28 mouse cellular contexts compared by ENCODE assay signal in genomic region chr8:123845991-123846390, GRCm38 (mm10). TPM values are rescaled to one million over a fixed set of nuclear protein-coding genes. Genes with fewer than 3 reads are reported as not detected.
A peak's percentile ranks its signal among the peaks of the same experiment; 100 is the strongest.
DNase-seq lines count a peak whose midpoint lies in the region; ATAC-seq lines count a peak whose summit lies in the region.
"Had no signal": no experiment of that assay in that cellular context is flagged by ENCODE, and none has a peak within 500 bp of the region (broad histone marks: within the 10 kb centered on the region; RNA-seq: fewer than 3 reads in every experiment).

No protein-coding gene starts in this region.

- H3K9ac ChIP-seq in embryonic facial prominence, embryonic 14.5 days (ENCODE audit: low read depth, low read length): no peak overlapping the region
- H3K9ac ChIP-seq in embryonic facial prominence, embryonic 15.5 days: no peak overlapping the region
- H3K9ac ChIP-seq in liver, embryonic 11.5 days (ENCODE audit: low read depth, low read length): no peak overlapping the region
- H3K9ac ChIP-seq: embryonic facial prominence, embryonic 12.5 days; forebrain, embryonic 13.5 days; heart, embryonic 13.5 days; hindbrain, embryonic 14.5 days had no signal

- no peaks in the 10 kb centered on the region for H3K27me3 ChIP-seq in embryonic facial prominence, embryonic 14.5 days (replicated peaks; ENCODE audit: control insufficient read depth, insufficient read depth, low read length)
- H3K27me3 ChIP-seq in embryonic facial prominence, embryonic 10.5 days (replicated peaks; ENCODE audit: low read depth, poor library complexity, severe bottlenecking): no peaks in the 10 kb centered on the region
- H3K27me3 ChIP-seq in embryonic facial prominence, embryonic 15.5 days: no peaks in the 10 kb centered on the region
- no peaks in the 10 kb centered on the region for H3K27me3 ChIP-seq in liver, embryonic 11.5 days (replicated peaks; ENCODE audit: control insufficient read depth, insufficient read depth, low read length)
- H3K27me3 ChIP-seq: embryonic facial prominence, embryonic 12.5 days; forebrain, embryonic 13.5 days; heart, embryonic 13.5 days; Patski had no signal

- peak; percentile 22 for DNase-seq in embryonic facial prominence, embryonic 14.5 days (ENCODE audit: low spot score)
- DNase-seq in embryonic facial prominence, embryonic 10.5 days (ENCODE audit: low spot score): no peak
- DNase-seq in 416B (ENCODE audit: low read depth) (peak; percentile 52), NIH3T3 (ENCODE audit: low read depth) (peak; percentile 29)
- no peak for DNase-seq in liver, embryonic 11.5 days (ENCODE audit: low spot score)
- no peak for DNase-seq in ovary, postnatal 14 days (ENCODE audit: low spot score)
- DNase-seq: adrenal gland, postnatal 10 days; adrenal gland, postnatal 36 days; cerebellum, adult 11-12 months; cerebellum, postnatal 10 days; cerebellum, postnatal 36 days; gastrocnemius, postnatal 10 days; gastrocnemius, postnatal 36 days; heart, adult 2 months; heart, postnatal 14 days; heart, postnatal 4 days had no signal

- ATAC-seq in embryonic facial prominence, embryonic 14.5 days (ENCODE audit: low read depth): 0 out of 2 replicates have a peak, but pooled peaks have one; percentile 35
- ATAC-seq in embryonic facial prominence, embryonic 15.5 days (ENCODE audit: insufficient number of reproducible peaks, low FRiP score, low TSS enrichment, low read depth): 0 out of 2 replicates have a peak, but pooled peaks have one; percentile 25
- ATAC-seq in liver, embryonic 11.5 days (replicated peaks; ENCODE audit: low FRiP score): no peak
- ATAC-seq: forebrain, embryonic 13.5 days; forebrain, embryonic 16.5 days; hindbrain, postnatal 0 days; inflammation-experienced regulatory T-cells, adult 6 months; intestine, embryonic 16.5 days; Patski had no signal

- no peaks in the 10 kb centered on the region for H3K9me3 ChIP-seq in embryonic facial prominence, embryonic 14.5 days (ENCODE audit: control insufficient read depth, low read length)
- no peaks in the 10 kb centered on the region for H3K9me3 ChIP-seq in embryonic facial prominence, embryonic 10.5 days
- H3K9me3 ChIP-seq in embryonic facial prominence, embryonic 15.5 days (replicated peaks): no peaks in the 10 kb centered on the region
- no peaks in the 10 kb centered on the region for H3K9me3 ChIP-seq in liver, embryonic 11.5 days (ENCODE audit: control insufficient read depth, low read length)
- H3K9me3 ChIP-seq: embryonic facial prominence, embryonic 12.5 days; forebrain, embryonic 10.5 days; forebrain, embryonic 13.5 days; heart, embryonic 10.5 days; heart, embryonic 13.5 days had no signal

- no peaks in the 10 kb centered on the region; the same call in 1 of the 2 replicates for H3K36me3 ChIP-seq in embryonic facial prominence, embryonic 14.5 days (ENCODE audit: control insufficient read depth, insufficient read depth, low read length)
- H3K36me3 ChIP-seq in embryonic facial prominence, embryonic 10.5 days (replicated peaks): peaks cover 21% of the 10 kb centered on the region
- H3K36me3 ChIP-seq in embryonic facial prominence, embryonic 15.5 days: no peaks in the 10 kb centered on the region
- peaks cover 3% of the 10 kb centered on the region; the same call in 1 of the 2 replicates for H3K36me3 ChIP-seq in liver, embryonic 11.5 days (ENCODE audit: control insufficient read depth, insufficient read depth, low read length)
- H3K36me3 ChIP-seq: embryonic facial prominence, embryonic 12.5 days; heart, embryonic 10.5 days had no signal

- no peak overlapping the region for H3K27ac ChIP-seq in embryonic facial prominence, embryonic 14.5 days (replicated peaks; ENCODE audit: low read depth, low read length)
- H3K27ac ChIP-seq in embryonic facial prominence, embryonic 10.5 days (replicated peaks): no peak overlapping the region
- no peak overlapping the region for H3K27ac ChIP-seq in embryonic facial prominence, embryonic 15.5 days (replicated peaks)
- H3K27ac ChIP-seq in liver, embryonic 11.5 days (ENCODE audit: low read depth, low read length): no peak overlapping the region
- H3K27ac ChIP-seq: embryonic facial prominence, embryonic 12.5 days; forebrain, embryonic 10.5 days; forebrain, embryonic 13.5 days; heart, adult 2 months; heart, embryonic 10.5 days; heart, embryonic 13.5 days; hindbrain, embryonic 14.5 days; hindbrain, postnatal 0 days had no signal

- H3K4me2 ChIP-seq in embryonic facial prominence, embryonic 14.5 days (ENCODE audit: low read depth, low read length): no peak overlapping the region
- no peak overlapping the region for H3K4me2 ChIP-seq in embryonic facial prominence, embryonic 15.5 days (replicated peaks)
- no peak overlapping the region for H3K4me2 ChIP-seq in liver, embryonic 11.5 days
- H3K4me2 ChIP-seq: embryonic facial prominence, embryonic 12.5 days; forebrain, embryonic 13.5 days; heart, embryonic 13.5 days; hindbrain, embryonic 14.5 days had no signal

- no peaks in the 10 kb centered on the region for H3K4me1 ChIP-seq in embryonic facial prominence, embryonic 14.5 days (ENCODE audit: control insufficient read depth, insufficient read depth, low read length)
- peaks cover 10% of the 10 kb centered on the region; the same call in 1 of the 2 replicates for H3K4me1 ChIP-seq in embryonic facial prominence, embryonic 10.5 days
- 0 out of 2 replicates have a peak, but pooled peaks cover 2% of the 10 kb centered on the region for H3K4me1 ChIP-seq in embryonic facial prominence, embryonic 15.5 days
- no peaks in the 10 kb centered on the region; the same call in 1 of the 2 replicates for H3K4me1 ChIP-seq in liver, embryonic 11.5 days (replicated peaks; ENCODE audit: control insufficient read depth, insufficient read depth, low read length)
- H3K4me1 ChIP-seq: embryonic facial prominence, embryonic 12.5 days; forebrain, embryonic 13.5 days; heart, embryonic 13.5 days had no signal

- WGBS in embryonic facial prominence, embryonic 14.5 days: 92% methylated on average over 10 of the region's 10 CpGs
- WGBS in embryonic facial prominence, embryonic 10.5 days: 92% methylated on average over 10 of the region's 10 CpGs
- 92% methylated on average over 10 of the region's 10 CpGs for WGBS in embryonic facial prominence, embryonic 15.5 days
- 89% methylated on average over 10 of the region's 10 CpGs for WGBS in liver, embryonic 11.5 days

- no peak overlapping the region for H3K4me3 ChIP-seq in embryonic facial prominence, embryonic 14.5 days (ENCODE audit: low read depth, low read length)
- no peak overlapping the region for H3K4me3 ChIP-seq in embryonic facial prominence, embryonic 10.5 days
- H3K4me3 ChIP-seq in embryonic facial prominence, embryonic 15.5 days (replicated peaks): no peak overlapping the region
- H3K4me3 ChIP-seq in liver, embryonic 11.5 days (ENCODE audit: low read depth, low read length): no peak overlapping the region
- H3K4me3 ChIP-seq: embryonic facial prominence, embryonic 12.5 days; forebrain, embryonic 10.5 days; forebrain, embryonic 13.5 days; heart, adult 2 months; heart, embryonic 10.5 days; heart, embryonic 13.5 days had no signal

RNA-seq across cellular contexts. Expression of gene Ccsap, which starts 14.0 kb away (rescaled TPM):
- 4.4 and 4.6 TPM in 2 replicates for polyA plus RNA-seq in embryonic facial prominence, embryonic 14.5 days (2014; fragmentation: Nextera tagmentation; extraction: Ambion mirVana)
- 5.4 and 5.6 TPM in 2 replicates for polyA plus RNA-seq in embryonic facial prominence, embryonic 10.5 days (2016; fragmentation: Nextera tagmentation; extraction: Ambion mirVana)
- 4.9 and 6.5 TPM in 2 replicates for polyA plus RNA-seq in embryonic facial prominence, embryonic 15.5 days (2015; fragmentation: Nextera tagmentation; extraction: Ambion mirVana)
- polyA plus RNA-seq in liver, embryonic 11.5 days (2014; fragmentation: Nextera tagmentation; extraction: Ambion mirVana): 4.6 and 5.2 TPM in 2 replicates

RNA-seq across cellular contexts. Expression of gene Rab4a, which starts 40.2 kb away (rescaled TPM):
- polyA plus RNA-seq in embryonic facial prominence, embryonic 14.5 days (2014; fragmentation: Nextera tagmentation; extraction: Ambion mirVana): 46.6 and 46.8 TPM in 2 replicates
- polyA plus RNA-seq in embryonic facial prominence, embryonic 10.5 days (2016; fragmentation: Nextera tagmentation; extraction: Ambion mirVana): 56.8 and 58.0 TPM in 2 replicates
- polyA plus RNA-seq in embryonic facial prominence, embryonic 15.5 days (2015; fragmentation: Nextera tagmentation; extraction: Ambion mirVana): 43.5 and 47.5 TPM in 2 replicates
- polyA plus RNA-seq in liver, embryonic 11.5 days (2014; fragmentation: Nextera tagmentation; extraction: Ambion mirVana): 61.8 and 65.9 TPM in 2 replicates

RNA-seq across cellular contexts. Expression of gene Acta1, which starts 48.6 kb away (rescaled TPM):
- 2,164 and 3,230 TPM in 2 replicates for polyA plus RNA-seq in embryonic facial prominence, embryonic 14.5 days (2014; fragmentation: Nextera tagmentation; extraction: Ambion mirVana)
- 0.80 and 1.3 TPM in 2 replicates for polyA plus RNA-seq in embryonic facial prominence, embryonic 10.5 days (2016; fragmentation: Nextera tagmentation; extraction: Ambion mirVana)
- polyA plus RNA-seq in embryonic facial prominence, embryonic 15.5 days (2015; fragmentation: Nextera tagmentation; extraction: Ambion mirVana): 1,020 and 1,287 TPM in 2 replicates
- 2.5 and 6.7 TPM in 2 replicates for polyA plus RNA-seq in liver, embryonic 11.5 days (2014; fragmentation: Nextera tagmentation; extraction: Ambion mirVana)

Comparison
In these comparisons a context has a peak if more than half of its experiments do, and no peak if none do; other contexts are left out.
1. DNase-seq: peak in embryonic facial prominence, embryonic 14.5 days (single experiment), 416B (single experiment) and NIH3T3 (single experiment); none in embryonic facial prominence, embryonic 10.5 days (single experiment), liver, embryonic 11.5 days (single experiment) and ovary, postnatal 14 days (single experiment).
2. RNA of gene Acta1, which starts 48.6 kb away (polyA plus RNA-seq): 2,164 to 3,230 TPM in embryonic facial prominence, embryonic 14.5 days and 1,020 to 1,287 TPM in embryonic facial prominence, embryonic 15.5 days; 2.5 to 6.7 TPM in liver, embryonic 11.5 days and 0.80 to 1.3 TPM in embryonic facial prominence, embryonic 10.5 days; every median in the first group is over 100 times any median in the second.